Mouse (Mus musculus): Measurements from ENCODE around the gene Dctn3.

GRCm38 (mm10) chr4:41681176-41681575 is 41.8 kb downstream of the Dctn3 start:
- no peak for TF ChIP-seq UBTF (IDR thresholded peaks at IDR 0.05; ENCODE audit: borderline replicate concordance, insufficient read depth, low read depth, low read length)
- no peak for TF ChIP-seq ETS1 (IDR thresholded peaks at IDR 0.05; ENCODE audit: low read depth, low read length)
- TF ChIP-seq CTCF (IDR thresholded peaks at IDR 0.05 in 2 of 3, conservative IDR thresholded peaks at IDR 0.05 in 1 of 3; ENCODE audit: control insufficient read depth in 1 of 3, insufficient read depth in 1 of 3, low read depth in 2 of 3, low read length in 3 of 3, poor library complexity in 1 of 3, severe bottlenecking in 1 of 3) = no peak
- TF ChIP-seq TCF12 (IDR thresholded peaks at IDR 0.05; ENCODE audit: low read depth, low read length) = no peak
- no peak for TF ChIP-seq MAX (IDR thresholded peaks at IDR 0.05; ENCODE audit: low read length)
- TF ChIP-seq NELFE (IDR thresholded peaks at IDR 0.05; ENCODE audit: low read depth, low read length) = no peak
- TF ChIP-seq GATA1 (IDR thresholded peaks at IDR 0.05; ENCODE audit: low read depth, low read length) = no peak
- TF ChIP-seq USF2 (IDR thresholded peaks at IDR 0.05; ENCODE audit: borderline replicate concordance in 1 of 2, insufficient read depth in 1 of 2, low read depth in 1 of 2, low read length in 2 of 2) = no peak
- no peak for TF ChIP-seq CHD1 (IDR thresholded peaks at IDR 0.05; ENCODE audit: low read depth, low read length)
